Mouse (Mus musculus) cerebellum, postnatal 10 days (tissue): Measurements from ENCODE around the gene Tjp1.

Experiments
- DNase-seq, 2 experiments: peaks; one replicate each; pipeline ENCODE4 v3.0.0; 2021; ENCODE audit warnings: mixed read lengths in 2 of 2

The Tjp1 gene

DNA sequence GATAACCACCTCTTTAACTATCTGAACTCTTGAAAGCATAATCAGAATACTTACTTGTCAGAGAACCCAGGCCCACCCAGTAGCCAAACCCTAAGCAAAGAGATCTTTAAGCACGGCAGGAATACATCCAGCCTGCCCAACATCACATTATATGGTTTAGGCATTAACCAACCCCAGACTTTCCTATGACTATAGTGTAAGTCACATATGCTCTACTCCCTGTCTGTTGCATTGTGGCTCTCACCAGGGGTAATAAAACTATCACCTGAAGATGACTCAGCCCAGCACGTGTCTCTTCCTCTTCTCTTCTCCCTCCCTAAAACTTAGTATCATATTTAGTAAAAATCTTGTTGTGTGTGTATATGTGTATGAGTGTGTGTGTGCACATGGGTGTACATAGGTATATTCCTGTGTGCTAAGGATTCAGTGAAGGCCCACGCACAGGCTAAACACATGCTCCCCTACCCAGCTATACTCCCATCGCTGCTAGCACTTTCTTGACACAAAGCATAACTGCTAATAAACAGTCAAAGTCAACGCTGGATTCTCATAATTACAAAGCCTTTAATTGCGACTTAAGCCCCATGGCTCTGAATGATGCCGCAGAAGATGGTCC lies 139.9 kb downstream of the Tjp1 start:
- DNase-seq, result no peak

DNA sequence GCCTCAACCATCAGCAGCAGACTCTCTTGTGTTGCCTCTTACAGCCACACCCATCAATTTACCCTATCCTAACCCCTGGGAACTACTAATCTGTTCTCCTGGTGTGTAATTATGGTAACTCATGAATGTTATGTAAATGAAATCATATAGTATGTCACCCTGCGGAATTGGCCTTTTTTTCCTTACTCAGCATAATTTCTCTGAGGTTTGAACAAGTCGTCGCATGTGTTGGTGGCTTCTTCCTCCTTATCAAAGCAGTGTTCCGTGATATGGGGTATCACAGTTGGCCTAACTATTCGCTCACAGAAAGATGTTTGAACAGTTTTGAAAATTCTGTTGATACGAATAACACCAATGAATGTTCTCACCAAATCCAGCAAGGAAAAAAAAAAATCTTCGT lies 142.8 kb downstream of the Tjp1 start:
- DNase-seq, result no peak

DNA sequence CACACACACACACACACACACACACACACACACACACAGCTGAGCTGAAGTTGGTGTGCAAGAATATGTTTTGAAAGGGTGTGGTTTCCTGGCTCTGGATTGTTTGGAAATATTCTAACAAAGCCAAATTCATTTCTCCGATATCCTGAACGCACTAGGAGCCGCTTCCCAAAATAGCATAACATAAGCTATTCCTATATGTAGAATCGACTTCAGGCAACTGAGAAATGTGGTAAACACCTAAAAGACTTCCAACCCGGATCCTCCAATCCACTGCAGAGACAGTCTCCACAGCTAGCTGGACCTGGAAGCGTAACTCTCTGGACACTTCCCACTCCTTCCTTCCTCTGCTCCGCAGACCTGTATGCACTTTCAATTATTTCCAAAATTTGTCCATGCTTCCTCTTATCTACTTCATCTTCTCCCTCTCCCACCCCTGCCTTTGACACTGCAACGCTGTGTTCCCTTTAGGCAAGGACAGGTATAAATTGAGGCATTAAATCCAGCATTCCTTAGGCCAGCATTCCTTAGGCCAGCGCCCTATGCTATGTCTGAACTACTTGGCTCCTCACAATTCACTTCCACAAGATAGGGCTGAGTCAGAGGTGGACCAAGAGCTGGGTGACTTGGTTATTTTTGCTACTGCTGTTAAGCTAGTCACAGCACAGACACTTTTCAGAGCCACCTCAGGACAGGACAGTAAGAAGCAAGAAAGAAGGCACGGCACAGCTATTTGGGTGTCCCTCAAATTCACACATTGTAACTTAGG lies 144.9 kb downstream of the Tjp1 start:
- DNase-seq, result no peak

DNA sequence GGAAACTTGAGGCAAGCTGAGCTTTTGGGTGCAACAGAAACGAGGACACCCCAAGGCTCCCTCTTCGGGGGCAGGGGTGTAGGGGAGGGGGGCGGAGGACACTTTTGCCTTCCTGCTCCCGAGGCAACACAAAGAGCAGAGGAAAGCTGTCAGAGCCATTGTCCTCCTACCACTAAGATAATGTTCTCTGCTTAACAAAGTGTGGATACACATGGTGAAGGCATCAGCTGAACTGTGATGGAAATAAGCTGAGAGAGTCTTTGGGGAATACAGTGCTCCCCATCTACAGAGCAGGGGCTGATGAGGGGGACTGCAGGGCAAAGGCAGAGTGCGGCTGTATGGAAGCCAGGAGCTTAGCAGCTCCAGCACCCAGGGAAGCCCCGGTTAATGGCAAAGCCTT lies 145.7 kb downstream of the Tjp1 start:
- no peak for DNase-seq

DNA sequence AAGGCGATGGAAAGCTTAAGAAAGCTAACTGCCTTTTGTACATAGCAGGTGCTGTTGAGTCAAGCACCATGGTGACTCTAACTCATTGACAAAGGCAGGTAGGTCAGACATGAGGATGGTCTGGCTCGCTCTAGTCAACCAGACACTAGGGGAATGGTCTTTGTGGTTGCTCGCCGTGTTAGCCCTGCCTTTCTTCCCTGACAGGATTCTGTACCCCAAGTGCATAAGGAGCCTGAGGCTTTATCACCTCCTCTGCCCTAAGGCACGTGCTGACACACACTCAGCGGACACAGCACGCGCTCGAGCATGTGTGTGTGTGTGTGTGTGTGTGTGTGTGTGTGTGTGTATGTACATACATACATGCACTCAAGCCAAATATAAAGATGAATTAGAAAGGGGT lies 146.9 kb downstream of the Tjp1 start:
- no peak for DNase-seq

DNA sequence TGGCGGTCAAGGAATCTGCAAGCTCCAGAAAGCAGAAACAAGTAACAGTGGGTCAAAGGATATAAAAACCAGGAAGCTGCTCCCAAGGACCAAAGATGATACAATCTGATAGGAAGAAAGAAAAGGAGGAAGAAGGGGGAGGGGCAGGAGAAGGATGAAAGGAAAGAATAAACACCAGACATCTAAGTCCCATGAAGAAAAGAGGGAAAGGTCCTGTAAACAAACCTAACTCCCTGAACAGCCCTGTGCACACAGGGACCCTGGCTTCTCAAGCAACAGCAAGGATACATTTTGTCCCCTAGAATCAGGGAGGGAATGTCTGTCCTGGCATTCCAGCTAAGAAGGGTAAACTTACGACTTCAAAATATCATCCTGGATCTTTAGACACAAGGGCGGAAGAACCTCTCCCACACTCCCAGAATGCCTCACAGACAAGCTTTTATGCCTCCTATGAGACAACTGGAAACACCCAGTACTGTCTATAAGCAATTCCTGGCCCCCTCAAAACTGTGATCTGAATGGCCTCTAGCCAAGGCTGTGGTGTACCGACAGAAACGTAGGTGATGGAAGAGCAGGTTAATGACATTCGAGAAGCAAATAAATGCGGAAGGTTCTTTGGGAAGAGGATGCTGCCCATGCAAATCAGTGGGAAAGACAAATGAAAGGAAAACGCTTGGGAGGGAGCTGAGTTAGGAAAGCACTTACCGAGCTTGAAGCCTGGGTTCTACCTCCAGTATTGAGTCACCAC lies 148.6 kb downstream of the Tjp1 start:
- no peak for DNase-seq

DNA sequence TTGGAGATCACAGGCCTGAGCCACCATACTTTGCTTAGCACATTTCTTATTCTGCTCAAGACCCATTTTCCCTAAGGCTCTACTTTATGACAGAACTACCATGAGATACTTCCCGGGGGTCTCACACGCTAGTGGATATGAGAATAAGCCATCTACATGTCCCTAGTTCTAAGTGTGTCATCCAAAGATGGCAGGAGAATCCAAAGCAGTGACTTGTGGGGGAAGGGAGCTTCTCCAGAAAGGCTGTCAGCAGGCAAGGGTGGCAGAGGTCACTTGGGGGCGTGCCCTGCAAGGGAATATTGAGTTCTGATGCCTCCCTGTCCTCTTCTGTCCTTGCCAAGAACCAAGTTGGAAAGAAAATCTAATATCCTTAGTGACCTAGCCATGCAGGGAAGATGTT lies 150.1 kb downstream of the Tjp1 start:
- no peak for DNase-seq

DNA sequence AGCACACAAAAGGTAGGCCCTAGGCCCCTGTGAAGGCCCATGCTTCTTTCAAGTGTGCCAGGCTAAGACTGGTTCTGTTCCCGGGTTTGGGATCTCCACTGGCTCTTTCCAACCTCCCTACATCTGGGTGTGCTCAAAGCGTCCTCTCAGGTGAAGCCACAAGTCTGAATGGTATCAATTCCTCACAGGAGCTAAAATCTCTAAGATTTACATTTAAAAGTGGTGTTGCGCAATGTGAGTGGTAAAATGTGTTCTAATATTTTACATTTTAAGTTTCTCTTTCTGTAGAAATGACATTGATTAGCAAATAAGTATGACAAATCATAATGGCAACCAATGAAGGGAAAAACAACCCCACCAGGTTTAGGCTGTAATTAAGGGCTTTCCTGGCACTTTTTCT lies 152.0 kb downstream of the Tjp1 start:
- DNase-seq, result no peak

DNA sequence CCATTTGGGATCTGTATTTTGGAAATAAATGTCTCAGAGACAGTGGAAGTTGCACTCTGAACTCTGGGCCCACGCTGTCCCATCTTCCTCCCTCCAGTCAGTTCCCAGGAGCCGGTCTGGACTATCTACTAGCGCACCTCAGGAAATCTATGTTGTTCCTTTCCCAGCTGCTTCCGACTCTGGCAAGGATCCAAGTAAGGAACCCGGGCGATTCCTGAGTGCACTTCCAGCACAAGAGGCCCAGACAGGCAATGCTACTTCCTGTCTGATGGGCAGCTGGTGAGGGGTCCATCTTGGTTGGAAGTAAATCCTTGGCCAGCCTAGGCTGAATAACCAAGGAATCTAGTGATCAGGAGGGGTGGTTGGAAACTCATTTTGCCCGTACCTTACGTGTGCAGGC lies 152.4 kb downstream of the Tjp1 start:
- DNase-seq, result peak in 1 of 2 experiments; percentile 23

DNA sequence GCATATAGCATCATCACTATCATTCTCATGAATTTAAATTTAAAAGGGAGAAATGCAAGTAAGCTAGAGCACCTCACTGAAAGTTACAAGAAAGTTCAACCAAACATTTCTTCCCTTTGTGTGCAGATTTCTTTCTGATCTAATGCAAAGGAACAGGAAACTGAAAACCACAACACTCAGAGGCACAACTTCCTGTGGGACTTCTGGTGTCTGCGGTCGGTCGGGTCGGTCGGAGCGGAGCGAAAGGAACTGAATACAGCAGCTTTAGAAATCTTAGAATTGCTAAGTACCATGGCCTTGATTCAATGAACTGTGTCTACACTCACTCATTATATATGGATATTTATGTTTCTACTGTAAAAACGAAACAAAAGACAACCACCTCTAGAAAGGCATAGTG lies 154.2 kb downstream of the Tjp1 start:
- DNase-seq, result no peak

DNA sequence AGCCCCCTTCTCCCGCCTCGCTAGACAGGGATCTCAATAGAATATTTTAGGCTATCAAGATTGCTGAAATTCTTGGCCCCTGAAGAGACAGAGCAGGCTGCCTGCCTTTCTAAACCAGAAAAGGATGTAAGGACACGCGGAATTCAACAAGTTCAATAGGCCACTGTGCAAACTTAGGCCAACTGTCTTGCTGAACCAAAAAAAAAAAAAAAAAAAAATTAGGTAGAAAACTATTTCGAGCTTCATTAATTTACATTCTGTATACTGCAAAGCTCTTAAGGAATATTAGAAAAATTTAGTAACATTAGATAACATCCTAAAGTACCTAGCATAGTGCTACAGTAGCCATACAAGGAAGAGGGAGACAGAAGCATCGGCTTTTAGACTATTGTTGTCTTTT lies 155.8 kb downstream of the Tjp1 start:
- no peak for DNase-seq

DNA sequence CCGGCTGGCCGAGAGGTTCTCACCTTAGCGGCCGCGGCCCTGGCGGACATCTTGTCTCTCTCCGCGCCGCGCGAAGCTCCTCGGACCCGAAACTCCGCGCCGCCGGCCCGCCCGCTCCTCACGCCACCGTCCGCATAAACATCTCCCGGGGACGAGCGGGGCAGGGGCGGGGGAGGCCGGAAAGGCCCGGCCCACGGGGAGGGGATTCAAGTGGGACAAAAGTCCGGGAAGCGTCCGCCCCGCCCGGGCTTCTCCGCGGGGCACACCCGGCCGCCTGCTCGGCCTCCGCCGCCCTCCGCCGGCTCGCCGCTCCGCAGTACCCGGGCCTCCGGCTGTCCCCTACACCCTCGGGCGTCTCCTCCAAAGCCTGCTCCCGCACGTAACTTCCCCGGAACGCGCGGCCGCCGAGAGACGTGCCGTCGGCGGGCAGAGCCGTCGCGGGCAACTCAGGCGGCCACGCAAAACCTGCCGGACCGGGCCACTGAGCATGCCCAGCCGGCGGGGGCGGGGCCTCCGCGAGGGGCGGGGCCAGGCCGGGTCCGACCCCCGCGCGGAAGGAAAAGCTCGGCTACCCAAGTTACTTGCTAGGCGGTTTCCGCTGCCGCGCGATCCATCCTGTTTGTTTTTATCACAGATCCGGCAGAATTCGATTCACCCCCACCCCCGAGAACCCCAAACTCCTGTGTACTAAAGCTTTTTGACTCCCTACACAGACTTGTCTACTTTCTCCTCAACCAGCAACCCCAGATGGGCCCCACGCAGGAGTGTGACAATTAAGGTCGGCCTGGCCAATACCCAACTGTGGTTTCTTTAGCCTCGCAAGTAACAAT lies 156.6 kb downstream of the Tjp1 start:
- DNase-seq, result peak; percentile 89 to 93

DNA sequence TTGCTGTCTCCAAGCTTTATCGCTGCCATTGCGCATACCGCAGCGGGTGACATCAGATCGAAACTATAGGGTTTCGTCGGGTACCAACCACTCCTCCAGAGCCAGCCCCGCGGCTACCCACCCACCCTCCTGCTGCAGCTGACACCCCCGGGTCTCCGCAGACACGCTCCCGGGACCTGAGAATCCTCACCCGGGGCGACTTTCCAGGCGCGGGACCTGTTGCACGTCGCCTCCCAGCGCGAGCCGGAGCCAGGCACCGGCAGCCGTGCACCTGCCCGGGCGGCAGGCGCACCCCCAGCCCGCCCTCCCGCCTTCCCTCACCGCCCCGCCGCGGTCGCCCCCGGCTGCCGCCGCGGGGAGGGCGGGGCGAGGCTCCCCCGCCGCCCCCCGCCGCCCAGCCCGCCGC lies 157.2 kb downstream of the Tjp1 start:
- peak; percentile 61 to 63 for DNase-seq

DNA sequence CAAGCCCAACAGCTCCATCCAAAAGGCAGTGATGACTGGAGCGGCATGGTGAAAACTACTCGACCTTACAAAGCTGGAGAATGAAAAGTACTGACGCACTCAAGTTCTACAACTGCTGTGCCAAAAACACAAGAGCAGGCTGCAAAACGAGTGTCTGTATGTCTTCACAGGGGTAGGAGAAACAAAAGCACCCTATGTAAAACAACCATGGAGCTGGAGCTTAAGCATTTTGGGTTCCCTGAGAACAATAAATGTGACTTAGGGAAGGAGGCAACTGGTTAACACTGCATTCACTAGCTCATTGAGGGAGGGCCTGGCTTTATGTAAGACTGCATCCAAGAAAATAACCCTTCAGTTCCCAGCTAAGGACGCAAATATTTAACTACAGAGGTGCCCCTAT lies 158.5 kb downstream of the Tjp1 start:
- no peak for DNase-seq

DNA sequence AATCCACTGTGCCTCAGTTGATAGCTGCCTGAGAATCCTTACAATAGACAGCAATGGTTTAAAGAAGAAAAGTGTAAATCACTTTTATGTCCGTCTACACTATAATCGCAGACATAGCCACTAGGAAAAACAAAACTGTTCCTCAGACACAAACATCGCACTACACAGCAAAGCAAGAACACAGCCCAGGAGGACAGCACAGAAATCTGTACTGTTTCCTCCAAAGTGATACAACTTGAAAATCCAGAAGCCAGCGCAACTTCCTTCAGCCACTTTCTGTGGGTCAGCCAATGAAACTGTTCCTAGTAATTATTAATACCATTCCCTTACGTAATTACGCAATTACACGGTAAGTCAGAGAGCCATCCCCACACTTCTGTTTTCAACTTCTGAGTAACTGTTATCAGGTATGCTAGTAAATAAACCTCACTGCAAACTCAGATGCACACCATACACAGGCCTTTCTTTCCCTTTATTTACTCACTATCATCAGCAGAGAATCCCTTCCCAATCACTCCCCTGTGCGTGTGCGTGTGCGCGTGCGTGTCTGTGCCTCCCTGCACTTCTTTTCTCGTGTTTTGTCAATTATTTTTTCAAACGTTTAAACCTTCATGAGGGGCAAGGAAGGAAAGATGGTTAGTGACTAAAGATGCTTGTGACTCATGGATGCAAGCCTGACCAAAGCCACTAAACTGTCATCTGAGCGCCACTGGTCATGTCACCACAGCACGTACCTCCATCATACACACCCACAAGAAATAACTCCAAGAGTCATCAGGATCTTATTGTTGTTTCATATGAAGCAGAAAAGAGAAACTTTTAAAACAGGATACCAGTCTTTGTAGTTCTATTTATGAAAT lies 160.0 kb downstream of the Tjp1 start:
- no peak for DNase-seq

DNA sequence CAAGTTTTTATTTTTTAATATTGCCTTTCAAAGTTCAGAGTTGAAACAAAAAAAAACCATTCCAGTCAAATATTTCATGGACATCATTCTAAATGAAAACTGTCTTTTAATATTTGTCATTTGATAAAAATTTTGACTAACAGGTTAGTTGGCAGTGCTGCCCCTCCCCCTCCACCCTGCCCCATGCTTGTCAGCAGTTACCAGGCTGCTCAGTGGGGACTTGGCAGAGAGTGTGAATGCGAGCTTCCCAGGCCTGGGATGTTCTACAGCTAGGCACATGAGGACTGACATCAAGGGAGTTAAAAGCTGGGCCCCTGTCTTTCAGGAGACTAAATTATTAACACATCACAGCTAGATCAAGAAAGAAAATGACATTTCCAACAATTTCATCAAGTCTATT lies 161.4 kb downstream of the Tjp1 start:
- peak; percentile 54 to 75 for DNase-seq

DNA sequence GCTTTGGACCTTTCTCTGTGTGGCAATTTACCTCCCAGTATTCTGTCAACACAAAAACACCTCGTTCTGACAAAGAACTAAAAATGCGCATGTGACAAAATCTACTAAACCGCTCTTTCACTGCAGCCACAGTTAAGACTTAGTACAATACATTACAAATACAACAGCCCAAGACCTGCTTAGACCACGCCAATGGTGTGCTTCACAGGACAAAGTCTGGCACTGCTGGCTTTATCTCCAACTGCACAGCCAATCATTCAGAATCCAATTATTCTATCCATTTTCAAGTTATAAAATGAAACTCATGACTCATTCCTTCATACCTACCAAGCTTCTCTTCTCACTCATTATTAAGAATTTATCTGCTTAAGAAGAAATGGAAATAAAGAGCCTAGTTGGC lies 162.0 kb downstream of the Tjp1 start:
- DNase-seq, result no peak

DNA sequence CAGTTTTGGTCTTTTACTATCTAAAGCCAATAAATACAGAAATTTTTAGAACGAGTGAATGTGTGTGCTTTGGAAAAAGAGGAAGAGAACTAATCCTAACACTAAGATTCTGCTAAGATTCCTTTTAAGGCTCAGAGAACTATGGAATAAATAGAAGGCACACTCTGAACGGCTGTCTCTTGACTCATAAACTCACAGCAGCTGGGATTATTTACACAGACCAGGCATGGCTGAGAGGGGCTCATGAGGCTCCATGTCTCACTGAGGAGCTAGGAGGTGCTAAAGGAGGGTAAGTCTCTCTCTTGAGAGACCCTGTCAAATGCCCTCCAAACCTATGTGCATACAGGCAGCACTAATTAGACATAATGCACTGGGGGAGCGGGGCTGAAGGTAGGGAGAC lies 167.3 kb downstream of the Tjp1 start:
- no peak for DNase-seq

DNA sequence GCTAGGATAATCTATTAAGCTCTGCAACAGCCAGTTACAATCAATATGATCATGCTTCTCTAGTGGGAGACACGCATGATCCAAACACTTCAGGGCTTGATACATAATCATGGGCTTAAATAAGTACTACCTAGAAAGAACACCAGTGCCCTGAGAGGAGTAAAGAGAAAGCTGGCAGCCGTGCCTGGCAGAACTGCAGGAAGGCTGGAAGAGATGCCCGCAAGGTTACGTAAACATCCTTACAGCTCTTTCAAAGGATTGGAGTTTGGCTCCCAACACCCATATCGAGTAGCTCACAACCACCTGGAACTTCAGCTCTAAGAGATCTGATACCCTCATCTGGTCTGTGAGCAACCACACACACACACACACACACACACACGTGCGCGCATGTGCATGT lies 167.8 kb downstream of the Tjp1 start:
- DNase-seq, result peak in 1 of 2 experiments; percentile 12

DNA sequence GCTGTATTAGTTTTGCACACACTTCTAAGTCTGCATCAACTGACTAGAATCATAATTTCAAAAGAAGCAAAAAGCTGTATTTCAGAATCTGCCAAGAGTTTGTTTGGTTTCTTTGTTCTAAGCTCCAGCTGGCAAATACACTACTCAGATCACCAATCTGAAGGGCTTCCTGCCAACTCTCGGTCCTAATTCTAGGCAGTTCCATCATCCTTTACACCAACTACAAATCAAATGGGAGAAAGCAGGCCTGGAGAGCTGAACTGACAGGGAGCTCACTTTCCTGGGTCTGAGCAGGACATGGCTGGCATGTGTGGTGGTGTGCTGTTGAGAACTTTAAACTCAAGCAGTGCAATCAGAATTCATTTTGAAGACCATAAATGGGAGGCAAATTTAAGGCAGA lies 170.0 kb downstream of the Tjp1 start:
- peak; percentile 77 for DNase-seq

DNA sequence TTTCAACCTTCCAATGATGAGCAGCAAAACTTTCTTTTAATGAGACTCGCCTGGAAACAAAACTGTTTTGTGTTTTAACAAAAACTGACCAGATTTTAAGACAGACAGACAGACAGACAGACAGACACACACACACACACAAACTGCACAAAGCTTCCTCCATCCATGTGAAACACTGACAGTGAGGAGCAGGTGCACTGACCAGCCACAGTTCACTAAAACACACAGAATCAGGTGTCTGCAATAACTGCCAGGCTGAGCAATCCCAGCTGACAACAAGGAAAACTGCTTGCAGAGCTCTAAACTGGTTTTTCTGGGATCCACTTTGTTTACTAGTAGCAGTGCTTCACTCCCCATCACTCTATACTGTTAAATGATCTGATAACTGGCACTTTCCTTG lies 171.4 kb downstream of the Tjp1 start:
- DNase-seq, result peak in 1 of 2 experiments; percentile 8

DNA sequence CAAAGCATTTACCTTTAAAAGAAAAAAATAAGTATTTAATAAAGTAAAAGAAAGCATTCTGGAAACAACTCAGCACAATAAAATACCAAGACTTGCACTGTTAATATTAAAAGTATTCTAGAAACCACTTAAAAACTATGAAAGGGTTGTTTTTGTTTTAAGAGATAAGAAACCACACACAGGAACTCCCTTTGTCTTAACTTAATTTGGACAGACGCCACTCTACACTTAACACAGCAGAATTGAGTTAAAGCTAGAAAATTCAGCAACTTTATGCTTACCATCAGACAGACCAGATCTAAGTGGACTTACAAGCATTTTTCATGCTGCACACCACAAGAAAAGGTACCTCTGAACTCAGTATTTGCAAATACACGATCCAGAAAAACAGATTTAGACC lies 172.7 kb downstream of the Tjp1 start:
- no peak for DNase-seq
